Mouse (Mus musculus) liver, embryonic 15.5 days (tissue): ENCODE data around the gene Shisal2a. TPM values are rescaled to one million over a fixed set of nuclear protein-coding genes. Genes with fewer than 3 reads are reported as not detected.

ENCODE experiments used
- ATAC-seq: fragments of 200-750 bp; cut with Nextera tagmentation; 2 replicates; pipeline ENCODE4 v1.8.0; 2017; ENCODE audit warnings: moderate number of reproducible peaks, mild to moderate bottlenecking, moderate library complexity; ENCODE audit not compliant: insufficient read depth
- H3K27ac ChIP-seq: fragments of 300-500 bp; sonication (generic); replicated peaks from 2 replicates; pipeline ENCODE4 v1.5.1; 2015; ENCODE audit warnings: mild to moderate bottlenecking, inconsistent platforms
- H3K27me3 ChIP-seq: fragments of 300-500 bp; sonication (generic); 2 replicates; pipeline ENCODE4 v1.6.1; 2015; ENCODE audit warnings: mild to moderate bottlenecking, inconsistent platforms
- H3K36me3 ChIP-seq: fragments of 300-500 bp; sonication (generic); replicated peaks from 2 replicates; pipeline ENCODE4 v1.6.1; 2015; ENCODE audit warnings: moderate library complexity, mild to moderate bottlenecking, inconsistent platforms
- H3K4me1 ChIP-seq: fragments of 300-500 bp; sonication (generic); replicated peaks from 2 replicates; pipeline ENCODE4 v1.6.1; 2015; ENCODE audit warnings: inconsistent platforms
- H3K4me2 ChIP-seq: fragments of 300-500 bp; sonication (generic); 2 replicates; pipeline ENCODE4 v1.6.1; 2015; ENCODE audit warnings: moderate library complexity, mild to moderate bottlenecking, inconsistent platforms
- H3K4me3 ChIP-seq: fragments of 300-500 bp; sonication (generic); replicated peaks from 2 replicates; pipeline ENCODE4 v1.5.1; 2015; ENCODE audit warnings: mild to moderate bottlenecking, inconsistent platforms
- H3K9ac ChIP-seq: fragments of 300-500 bp; sonication (generic); 2 replicates; pipeline ENCODE4 v1.6.1; 2015; ENCODE audit warnings: moderate library complexity, mild to moderate bottlenecking, inconsistent platforms
- H3K9me3 ChIP-seq: fragments of 300-500 bp; sonication (generic); replicated peaks from 2 replicates; pipeline ENCODE4 v1.6.1; 2016; ENCODE audit warnings: inconsistent platforms
- whole genome bisulfite sequencing: fragments of 180-500 bp; shearing (Covaris S2); methylation state at CpG from one replicate; pipeline ENCODE4 v1.1.7; 2015; ENCODE audit warnings: mixed read lengths; ENCODE audit not compliant: insufficient replicate concordance; 5-methylcytosine and 5-hydroxymethylcytosine counted together
- polyA plus RNA-seq: library from polyadenylated mRNA; unstranded; fragments of >200 nt; fragmentation: Nextera tagmentation; extraction: Ambion mirVana; gene quantifications from 2 replicates; pipeline ENCODE4 v1.2.1, GENCODE M21; 2015

The Shisal2a gene
- polyA plus RNA-seq: 0.26 and 0.35 TPM in 2 replicates

- 2% methylated on average over 55 of the region's 55 CpGs for WGBS
- Histone ChIP-seq H3K9me3 (no peaks in the 10 kb centered on the region), H3K4me3 (peak within 1 kb of the TSS; percentile 40), H3K4me1 (0 out of 2 replicates have a peak, but pooled peaks cover 6% of the 10 kb centered on the region), H3K9ac (no peak within 1 kb of the TSS), H3K36me3 (no peaks in the 10 kb centered on the region), H3K4me2 (peak within 1 kb of the TSS; percentile 58), H3K27me3 (peaks cover 75% of the 10 kb centered on the region), H3K27ac (no peak within 1 kb of the TSS)
- ATAC-seq: no peak
Measured at GRCm38 (mm10) chr4:108383183-108383714, at the start of gene Shisal2a. TSS of gene Shisal2a (minus strand) at chr4:108383349.

- Histone ChIP-seq H3K27ac (no peak overlapping the region), H3K9ac (no peak overlapping the region), H3K9me3 (no peaks in the 10 kb centered on the region), H3K36me3 (no peaks in the 10 kb centered on the region), H3K4me2 (no peak overlapping the region), H3K4me3 (no peak overlapping the region), H3K27me3 (peaks cover 14% of the 10 kb centered on the region; the same call in 1 of the 2 replicates), H3K4me1 (peaks cover 20% of the 10 kb centered on the region)
- no peak for ATAC-seq
- WGBS: 38% methylated on average over 2 of the region's 2 CpGs
Measured at GRCm38 (mm10) chr4:108431561-108431936, 48.4 kb upstream of the Shisal2a start.

GRCm38 (mm10) chr4:108430656-108431560 lies 47.8 kb upstream of the Shisal2a start:
- Histone ChIP-seq H3K27me3 (peaks cover 20% of the 10 kb centered on the region), H3K27ac (no peak overlapping the region), H3K36me3 (no peaks in the 10 kb centered on the region), H3K4me1 (peaks cover 20% of the 10 kb centered on the region), H3K9ac (no peak overlapping the region), H3K4me2 (no peak overlapping the region), H3K9me3 (no peaks in the 10 kb centered on the region), H3K4me3 (no peak overlapping the region)
- WGBS: 54% methylated on average over 4 of the region's 4 CpGs
- no peak for ATAC-seq

DNA sequence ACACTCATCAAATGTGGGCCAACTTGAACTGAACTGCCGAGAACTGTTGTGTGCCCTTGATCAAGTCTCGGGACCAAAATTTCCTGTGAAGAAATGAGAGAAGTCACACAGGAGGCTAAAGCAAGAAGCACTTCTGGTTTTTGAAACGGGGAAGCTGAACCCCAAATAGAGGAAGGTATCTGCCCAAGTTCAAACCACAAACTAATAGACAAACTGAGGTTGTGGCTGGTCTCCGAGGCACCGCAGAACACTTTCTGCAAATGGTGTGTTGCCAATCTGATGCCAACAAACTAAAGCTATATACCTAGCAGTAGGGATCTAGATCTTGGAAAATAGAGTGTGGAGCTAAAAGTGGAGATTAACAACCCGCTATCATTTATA lies 45.2 kb upstream of the Shisal2a start:
- no peak overlapping the region for H3K9ac ChIP-seq
- H3K27me3 ChIP-seq: peaks cover 22% of the 10 kb centered on the region
- no peak overlapping the region for H3K27ac ChIP-seq
- H3K4me1 ChIP-seq: peaks cover 15% of the 10 kb centered on the region
- 25% methylated on average over 6 of the region's 6 CpGs for WGBS
- H3K36me3 ChIP-seq: no peaks in the 10 kb centered on the region
- no peak for ATAC-seq
- no peak overlapping the region for H3K4me3 ChIP-seq
- no peaks in the 10 kb centered on the region for H3K9me3 ChIP-seq
- H3K4me2 ChIP-seq: peak overlapping the region; percentile 3; the same call in 1 of the 2 replicates

DNA sequence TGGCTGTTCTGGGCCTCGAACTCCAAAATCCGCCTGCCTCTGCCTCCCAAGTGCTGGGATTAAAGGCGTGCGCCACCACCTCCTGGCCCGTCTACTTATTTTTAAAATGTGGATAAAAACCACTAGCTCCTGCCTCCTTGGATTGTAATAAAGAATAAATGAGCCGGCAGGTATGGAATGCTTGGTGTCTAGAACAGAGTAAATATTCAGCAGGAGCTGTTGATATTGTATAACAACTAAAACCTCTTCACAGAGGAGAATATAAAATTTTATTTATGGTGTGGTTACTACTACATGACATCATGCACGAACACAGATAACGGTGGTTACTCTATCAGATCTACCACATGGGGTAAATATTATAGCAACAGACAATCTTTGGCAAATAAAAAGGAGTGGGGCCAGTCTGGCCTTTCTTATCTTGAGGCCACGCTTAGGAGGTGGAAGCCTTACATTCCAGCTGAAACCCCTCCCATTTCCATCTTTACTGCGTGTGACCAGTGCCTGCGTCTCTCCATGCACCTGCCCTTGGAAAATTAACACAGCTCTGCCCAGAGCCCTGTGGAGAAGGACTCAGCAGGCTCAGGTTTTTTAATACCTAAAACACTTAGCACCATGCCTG lies 44.7 kb upstream of the Shisal2a start:
- 41% methylated on average over 11 of the region's 11 CpGs for WGBS
- H3K27ac ChIP-seq: no peak overlapping the region
- no peak overlapping the region for H3K9ac ChIP-seq
- ATAC-seq: no peak
- H3K4me1 ChIP-seq: peaks cover 15% of the 10 kb centered on the region
- H3K4me2 ChIP-seq: peak overlapping the region; percentile 3; the same call in 1 of the 2 replicates
- no peaks in the 10 kb centered on the region for H3K9me3 ChIP-seq
- H3K36me3 ChIP-seq: no peaks in the 10 kb centered on the region
- no peak overlapping the region for H3K4me3 ChIP-seq
- H3K27me3 ChIP-seq: peaks cover 20% of the 10 kb centered on the region

- no peak overlapping the region for H3K9ac ChIP-seq
- H3K36me3 ChIP-seq: no peaks in the 10 kb centered on the region
- H3K27ac ChIP-seq: peak overlapping the region; percentile 62
- 39% methylated on average over 2 of the region's 2 CpGs for WGBS
- H3K4me2 ChIP-seq: 0 out of 2 replicates have a peak overlapping the region, but pooled peaks have one; percentile 10
- peak; percentile 49; the same call in 1 of the 2 replicates for ATAC-seq
- H3K27me3 ChIP-seq: peaks cover 8% of the 10 kb centered on the region
- H3K4me3 ChIP-seq: no peak overlapping the region
- H3K9me3 ChIP-seq: no peaks in the 10 kb centered on the region
- H3K4me1 ChIP-seq: peaks cover 12% of the 10 kb centered on the region
Measured at GRCm38 (mm10) chr4:108424587-108424986, 41.4 kb upstream of the Shisal2a start.

GRCm38 (mm10) chr4:108407621-108408020 lies 24.5 kb upstream of the Shisal2a start:
- H3K4me3 ChIP-seq: no peak overlapping the region
- 36% methylated on average over 8 of the region's 8 CpGs for WGBS
- no peak for ATAC-seq
- peaks cover 47% of the 10 kb centered on the region for H3K27me3 ChIP-seq
- no peaks in the 10 kb centered on the region for H3K36me3 ChIP-seq
- no peaks in the 10 kb centered on the region for H3K9me3 ChIP-seq
- peaks cover 9% of the 10 kb centered on the region; the same call in 1 of the 2 replicates for H3K4me1 ChIP-seq
- no peak overlapping the region for H3K9ac ChIP-seq
- no peak overlapping the region for H3K4me2 ChIP-seq
- no peak overlapping the region for H3K27ac ChIP-seq

DNA sequence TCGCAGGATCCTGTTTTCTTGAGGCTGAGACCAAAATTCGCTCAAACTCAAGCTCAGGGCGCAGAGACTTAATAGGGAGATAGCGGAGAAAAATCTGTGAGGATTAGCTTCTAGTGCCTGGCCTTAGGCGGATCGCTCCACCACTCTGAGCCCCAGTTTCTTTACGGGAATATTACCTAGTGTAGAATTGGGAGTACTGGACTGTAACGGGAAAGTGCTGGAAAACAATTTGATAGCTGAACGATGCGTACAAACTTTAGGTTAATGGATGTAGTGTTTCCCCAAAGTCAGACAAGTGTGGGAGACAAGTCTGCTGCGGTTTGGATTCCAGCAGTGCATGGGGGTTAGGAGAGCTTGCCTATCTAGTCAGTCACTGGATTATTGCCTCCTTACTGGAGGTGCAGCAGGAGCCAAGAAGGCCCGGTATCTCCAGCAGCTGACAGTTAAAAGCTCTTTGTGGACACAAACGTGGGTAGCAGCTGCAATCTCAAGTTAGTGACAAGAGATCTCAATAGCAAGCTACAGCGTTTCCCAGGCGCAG lies 23.8 kb upstream of the Shisal2a start, which contains the start of gene Gpx7:
Gpx7 (minus strand) TSS at position 101 of the 541 bp plus-strand sequence.
- peak within 1 kb of the TSS; percentile 67 for H3K4me2 ChIP-seq
- peaks cover 9% of the 10 kb centered on the region; the same call in 1 of the 2 replicates for H3K4me1 ChIP-seq
- peaks cover 47% of the 10 kb centered on the region for H3K27me3 ChIP-seq
- peak within 1 kb of the TSS; percentile 39 for H3K9ac ChIP-seq
- 11% methylated on average over 15 of the region's 15 CpGs for WGBS
- H3K9me3 ChIP-seq: no peaks in the 10 kb centered on the region
- no peak for ATAC-seq
- H3K36me3 ChIP-seq: no peaks in the 10 kb centered on the region
- peak within 1 kb of the TSS; percentile 47 for H3K4me3 ChIP-seq
- H3K27ac ChIP-seq: peak within 1 kb of the TSS; percentile 41; the same call in 1 of the 2 replicates

DNA sequence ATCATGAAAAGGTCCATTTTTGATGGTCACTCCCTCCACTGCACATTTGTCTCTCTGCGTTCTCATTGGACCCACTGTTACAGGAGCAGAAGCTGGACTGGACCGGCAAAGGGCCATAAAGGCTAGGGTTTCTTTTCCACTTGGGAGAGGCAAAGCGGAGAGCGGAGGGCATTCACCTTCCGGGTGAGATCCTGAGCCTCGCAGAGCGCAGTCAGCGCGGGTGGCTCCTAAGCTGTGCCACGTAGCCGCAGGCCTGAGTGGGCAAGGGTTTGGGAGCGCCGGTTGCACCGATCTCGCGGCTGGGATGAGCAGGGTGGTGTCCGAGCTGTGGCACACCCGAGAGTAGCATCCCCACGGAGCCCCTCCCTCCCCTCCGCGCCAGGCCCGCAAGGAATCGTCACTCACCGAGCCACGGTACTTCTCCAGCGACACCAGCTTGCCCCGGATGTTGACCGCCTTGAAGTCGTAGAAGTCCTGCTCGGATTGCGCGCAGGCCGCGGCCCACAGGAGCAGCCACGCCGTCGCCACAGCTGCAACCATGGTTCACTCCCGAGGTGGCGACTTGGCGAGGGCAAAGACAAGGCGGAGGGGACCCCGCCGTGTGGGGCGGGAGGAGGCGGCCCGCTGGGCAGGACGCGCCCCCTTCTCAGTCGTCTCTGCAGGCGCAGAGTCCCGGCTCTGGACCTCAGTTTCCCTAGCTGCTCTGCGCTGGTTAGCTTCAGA lies 23.1 kb upstream of the Shisal2a start:
- H3K27ac ChIP-seq: peak overlapping the region; percentile 41; the same call in 1 of the 2 replicates
- peak overlapping the region; percentile 67 for H3K4me2 ChIP-seq
- peaks cover 47% of the 10 kb centered on the region for H3K27me3 ChIP-seq
- 3% methylated on average over 52 of the region's 52 CpGs for WGBS
- H3K4me3 ChIP-seq: peak overlapping the region; percentile 47
- H3K36me3 ChIP-seq: no peaks in the 10 kb centered on the region
- H3K9ac ChIP-seq: peak overlapping the region; percentile 39
- H3K4me1 ChIP-seq: peaks cover 9% of the 10 kb centered on the region; the same call in 1 of the 2 replicates
- no peaks in the 10 kb centered on the region for H3K9me3 ChIP-seq
- ATAC-seq: peak; percentile 40; the same call in 1 of the 2 replicates

- peaks cover 9% of the 10 kb centered on the region; the same call in 1 of the 2 replicates for H3K4me1 ChIP-seq
- no peak overlapping the region for H3K27ac ChIP-seq
- no peaks in the 10 kb centered on the region; the same call in 1 of the 2 replicates for H3K36me3 ChIP-seq
- H3K4me2 ChIP-seq: peak overlapping the region; percentile 67
- peak overlapping the region; percentile 47; the same call in 1 of the 2 replicates for H3K4me3 ChIP-seq
- no peak for ATAC-seq
- peaks cover 47% of the 10 kb centered on the region for H3K27me3 ChIP-seq
- H3K9me3 ChIP-seq: no peaks in the 10 kb centered on the region
- no peak overlapping the region for H3K9ac ChIP-seq
- 58% methylated on average over 3 of the region's 3 CpGs for WGBS
Measured at GRCm38 (mm10) chr4:108405766-108406137, 22.6 kb upstream of the Shisal2a start.
